Mouse (Mus musculus) monocyte, adult 5-6 weeks (primary cell): Measurements from ENCODE around the gene Cass4. TPM values are rescaled to one million over a fixed set of nuclear protein-coding genes. Genes with fewer than 3 reads are reported as not detected.
A peak's percentile ranks its signal among the peaks of the same experiment; 100 is the strongest.

Experiments used
- ATAC-seq: fragments of 153-309, 156-312 bp; replicated peaks from 2 replicates; pipeline ENCODE4 v1.8.0; 2017; ENCODE audit warnings: mild to moderate bottlenecking; ENCODE audit not compliant: low TSS enrichment, insufficient number of reproducible peaks, severe bottlenecking, poor library complexity, low FRiP score
- total RNA-seq: library from RNA; stranded (forward); fragments of 200-1000, 200-491, 200-594 nt; gene quantifications from 3 replicates; pipeline ENCODE4 v1.2.3, GENCODE M21; 2017

Gene Cass4
- total RNA-seq, 1 experiment from 2014 or later: 9.5 TPM

- ATAC-seq: no peak
Observed at GRCm38 (mm10) chr2:172381341-172381740, 12.3 kb upstream of the Cass4 start.

- no peak for ATAC-seq
Observed at GRCm38 (mm10) chr2:172381898-172382297, 11.7 kb upstream of the Cass4 start.

DNA sequence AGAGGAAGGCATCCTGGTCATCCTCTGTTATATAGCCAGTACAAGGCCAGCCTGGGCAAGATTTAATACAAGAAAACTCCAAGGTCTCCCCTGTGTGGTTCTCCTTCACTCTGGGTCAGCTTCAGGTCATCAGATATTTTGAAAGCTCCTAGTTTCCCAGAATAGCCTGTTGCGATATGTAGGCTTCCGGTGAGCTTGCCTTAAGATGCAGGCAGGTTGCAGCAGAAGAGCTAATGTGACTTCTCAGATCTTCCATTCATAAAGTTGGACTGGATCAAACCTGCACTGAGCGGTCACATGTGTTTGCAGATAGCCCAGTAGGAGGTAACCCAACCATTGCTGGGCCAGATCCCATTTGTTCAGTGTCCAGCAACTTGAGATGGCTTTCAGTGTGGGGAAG is 8.9 kb upstream of the Cass4 start:
- no peak for ATAC-seq

GRCm38 (mm10) chr2:172390341-172390740 is 3.3 kb upstream of the Cass4 start:
- ATAC-seq: no peak

DNA sequence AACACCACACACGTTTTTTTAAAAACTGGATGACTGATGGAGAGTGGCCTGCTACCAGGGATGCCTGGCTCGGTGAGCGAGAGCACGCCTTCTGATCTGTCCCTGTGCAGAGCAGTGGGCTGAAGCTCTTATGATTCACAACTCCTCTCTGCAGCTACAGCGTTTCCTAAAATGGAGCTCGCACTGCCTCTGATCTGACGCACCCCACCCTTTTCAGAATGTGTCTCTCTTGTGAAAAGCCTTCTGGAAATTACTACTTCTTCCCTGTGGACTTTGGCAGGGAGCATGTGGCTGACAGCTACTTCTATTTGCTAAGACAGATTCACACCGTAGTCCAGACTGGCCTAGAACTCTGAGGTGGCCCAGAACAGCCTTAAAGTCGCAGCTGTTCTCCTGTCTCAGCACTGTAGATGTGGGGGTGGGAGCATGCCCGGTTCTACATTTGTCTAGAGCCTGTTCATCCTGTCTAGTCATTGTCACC is 1.5 kb upstream of the Cass4 start:
- no peak for ATAC-seq

DNA sequence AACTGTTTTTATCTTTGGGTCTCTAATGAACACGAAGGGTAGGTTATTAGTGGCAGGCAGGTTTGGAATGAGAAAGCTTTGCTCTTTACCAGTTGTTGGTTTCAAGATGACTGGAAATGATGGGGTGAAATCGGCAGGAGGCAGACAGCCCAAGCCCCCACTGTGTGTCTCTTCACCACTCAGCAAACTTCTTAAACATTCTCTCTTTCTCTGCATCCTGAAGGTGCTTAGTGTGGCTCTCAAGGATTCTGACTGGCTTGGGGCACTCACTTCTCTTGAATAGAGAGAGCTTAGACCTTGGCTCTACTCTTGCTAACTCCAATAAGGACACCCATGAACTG is 428 bp downstream of the Cass4 start:
- ATAC-seq: no peak

DNA sequence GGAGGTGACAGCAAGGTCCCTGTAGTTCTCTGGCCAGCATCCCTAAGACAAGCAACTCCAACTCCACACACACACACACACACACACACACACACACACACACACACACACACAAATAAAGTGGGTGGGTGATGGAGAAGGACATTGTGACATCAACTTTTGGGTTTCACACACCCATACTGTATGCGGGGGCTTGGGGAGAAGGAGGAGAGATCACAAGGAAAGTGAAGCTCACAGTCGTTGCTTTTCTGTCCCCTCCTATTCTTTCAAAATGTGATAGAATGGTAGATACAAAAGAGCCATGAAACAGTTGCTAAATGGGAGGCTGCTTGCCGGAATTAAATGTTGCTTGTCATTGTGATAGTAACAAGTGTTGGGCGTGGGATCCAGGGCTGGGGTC is 1.1 kb downstream of the Cass4 start:
- ATAC-seq: no peak

DNA sequence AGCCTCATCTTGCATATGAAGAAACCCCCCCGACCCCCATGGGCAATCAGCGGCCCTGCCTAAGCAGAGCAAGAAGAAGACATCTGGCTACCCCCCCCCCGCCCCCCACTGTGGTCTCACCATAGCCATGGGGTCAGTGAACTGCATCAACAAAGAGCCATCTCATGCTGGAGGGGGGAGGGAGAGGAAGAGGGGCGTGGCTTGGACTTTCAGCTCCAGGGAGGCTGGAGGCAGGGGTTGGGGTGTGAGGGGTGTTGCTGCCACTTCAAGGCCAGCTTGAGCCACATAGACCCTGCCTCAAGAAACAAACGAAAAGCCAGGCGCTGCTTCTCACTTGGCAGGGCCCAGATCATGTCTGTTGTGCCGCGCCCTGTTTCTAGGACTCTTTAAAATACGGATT is 2.4 kb downstream of the Cass4 start:
- ATAC-seq: no peak

DNA sequence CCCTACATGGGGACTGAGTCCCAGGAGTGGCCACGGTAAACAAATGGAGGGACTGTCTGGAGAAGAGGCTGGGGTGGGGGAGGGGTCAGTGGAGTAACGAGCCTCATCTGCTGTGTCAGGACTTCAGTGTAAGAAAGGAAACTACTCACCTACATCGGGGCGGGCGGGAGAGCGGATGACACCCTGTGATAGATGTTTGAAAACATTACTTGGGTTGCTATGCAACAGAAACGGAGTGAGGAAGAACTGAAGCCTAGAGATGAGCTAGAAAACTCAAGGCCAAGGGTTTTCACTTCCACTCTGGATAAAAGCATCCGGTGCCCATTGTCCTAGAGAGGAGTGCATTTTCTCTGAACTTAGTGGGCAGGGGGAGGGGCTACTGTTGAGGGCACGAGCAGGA is 6.3 kb downstream of the Cass4 start:
- peak; percentile 44 for ATAC-seq

DNA sequence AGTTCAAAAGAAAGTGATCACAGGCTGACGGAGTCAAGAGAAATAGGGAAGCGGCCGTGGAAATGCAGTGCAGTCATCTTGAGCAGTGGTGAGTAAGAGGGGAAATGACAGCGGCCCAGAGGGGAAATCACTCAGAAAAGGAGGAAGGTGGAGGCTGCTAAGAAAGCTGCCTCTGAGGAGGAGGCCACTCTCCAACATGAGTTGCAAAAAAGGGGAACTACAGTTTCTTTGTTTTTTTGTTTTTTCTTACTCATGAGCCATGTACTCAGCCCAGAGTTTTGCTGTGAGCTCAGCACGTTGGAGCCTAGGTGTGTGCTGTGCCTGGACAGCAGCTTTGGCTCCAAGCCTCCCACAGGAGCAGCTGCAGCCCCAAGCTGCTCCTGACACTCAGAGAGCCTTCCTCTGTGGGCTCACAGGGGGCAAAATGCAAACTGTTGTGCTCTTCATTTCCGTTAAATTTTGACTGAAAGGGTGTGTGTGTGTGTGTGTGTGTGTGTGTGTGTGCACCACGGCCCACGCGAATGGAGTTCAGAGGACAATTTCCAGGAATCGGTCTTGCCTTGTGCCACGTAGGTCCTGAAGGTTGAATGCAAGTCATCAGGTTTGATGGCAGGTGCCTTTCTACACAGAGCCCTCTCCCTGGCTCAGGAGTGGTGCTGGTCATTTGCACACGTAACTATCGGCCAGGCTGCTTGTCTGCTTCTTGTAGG is 7.7 kb downstream of the Cass4 start:
- ATAC-seq: peak; percentile 89

GRCm38 (mm10) chr2:172404239-172404638 is 10.6 kb downstream of the Cass4 start:
- no peak for ATAC-seq

DNA sequence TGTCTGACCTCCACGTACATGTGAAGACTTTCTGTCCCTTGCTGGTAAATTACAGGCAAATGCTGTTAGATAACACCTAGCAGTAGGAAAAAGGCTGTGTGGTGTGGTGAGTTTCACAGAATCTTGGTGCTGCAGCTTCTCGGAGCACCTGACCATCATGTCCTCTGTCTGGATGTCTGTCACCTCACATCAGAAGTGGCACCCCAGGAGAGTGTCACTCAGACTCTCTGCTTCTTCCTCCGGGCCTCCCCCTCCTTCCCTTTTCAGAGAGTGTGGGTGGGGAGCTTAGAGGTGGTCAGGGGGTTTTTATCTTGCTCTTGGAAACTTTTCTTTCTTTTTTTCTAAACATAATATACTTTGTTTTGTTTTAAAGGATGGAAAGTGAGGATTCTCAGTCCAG is 11.4 kb downstream of the Cass4 start:
- ATAC-seq: no peak

DNA sequence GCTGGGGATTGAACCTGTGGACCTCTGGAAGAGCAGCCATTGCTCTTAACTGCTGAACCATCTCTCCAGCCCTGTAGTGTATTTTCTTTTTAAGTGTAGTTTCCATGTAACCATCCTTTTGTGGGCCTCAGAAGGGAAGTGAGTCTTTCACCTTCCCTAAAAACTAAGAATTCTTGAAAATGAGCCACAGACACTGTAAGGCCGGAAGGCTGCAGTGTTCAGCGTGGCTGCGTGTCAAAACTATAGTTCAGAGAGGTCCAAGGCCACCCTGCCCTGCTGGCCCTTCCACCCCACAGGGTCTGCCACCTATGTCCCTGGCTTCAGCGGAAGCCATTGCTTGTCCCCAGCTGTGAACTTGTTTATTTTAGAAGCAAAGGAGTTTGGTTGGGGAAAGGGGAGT is 12.6 kb downstream of the Cass4 start:
- ATAC-seq: no peak

- ATAC-seq: no peak
Observed at GRCm38 (mm10) chr2:172407499-172407898, 13.9 kb downstream of the Cass4 start.

DNA sequence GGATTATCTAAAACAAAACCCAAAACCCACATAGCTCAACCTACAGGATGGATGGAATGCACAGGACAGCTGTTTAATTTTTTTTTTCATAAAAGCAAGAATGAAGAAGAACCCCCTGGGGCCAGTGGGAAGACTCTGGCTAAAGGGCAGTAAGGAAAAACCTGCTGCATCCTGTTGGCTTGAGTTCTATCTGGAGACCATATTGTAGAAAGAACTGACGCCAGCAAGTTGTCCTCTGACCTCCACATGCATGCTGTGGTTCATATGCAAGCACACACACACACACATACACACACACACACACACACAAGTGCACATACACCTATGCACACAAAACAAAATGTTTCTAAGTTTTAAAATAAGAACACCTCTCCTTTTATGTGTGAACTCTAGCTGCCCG is 17.1 kb downstream of the Cass4 start:
- no peak for ATAC-seq

- ATAC-seq: no peak
Observed at GRCm38 (mm10) chr2:172411091-172411490, 17.5 kb downstream of the Cass4 start.

DNA sequence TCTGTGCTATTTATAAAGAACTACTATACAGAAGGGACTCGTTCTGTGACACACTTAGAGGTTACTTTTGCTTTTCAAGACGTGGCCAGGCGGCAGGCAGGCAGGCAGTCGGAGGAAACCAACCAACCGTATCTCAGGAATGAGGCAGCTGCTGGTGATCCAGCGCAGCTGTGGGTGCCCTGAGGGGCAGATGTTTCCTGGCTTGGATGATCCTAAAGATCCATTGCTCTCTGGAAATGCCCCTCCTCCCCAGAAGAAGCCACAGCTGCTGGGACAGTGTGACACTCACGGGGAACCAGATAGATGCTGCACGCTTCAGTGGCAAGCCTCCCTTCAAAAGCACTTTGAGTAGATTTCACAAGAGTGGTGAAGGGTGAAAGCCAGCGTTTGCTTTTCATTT is 18.9 kb downstream of the Cass4 start:
- ATAC-seq: no peak

DNA sequence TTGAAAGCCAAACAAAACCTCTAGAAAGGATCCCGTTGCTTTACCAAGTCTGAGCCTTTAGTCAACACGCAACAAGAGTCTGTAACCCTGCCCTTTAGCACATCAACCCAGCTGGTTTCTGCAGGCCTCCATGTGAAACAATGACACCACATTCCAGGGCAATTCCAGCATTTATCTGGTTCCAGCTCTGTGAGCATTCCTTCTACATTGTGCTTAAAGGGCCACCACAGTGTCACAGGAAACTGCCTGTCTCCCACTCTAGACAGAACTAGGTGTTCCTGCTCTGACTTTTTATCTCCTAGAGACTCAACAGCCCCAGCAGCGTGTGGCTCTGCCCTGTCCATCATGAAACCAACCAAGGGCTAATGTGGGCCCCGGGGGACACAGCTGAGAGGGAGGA is 19.7 kb downstream of the Cass4 start:
- no peak for ATAC-seq

- no peak for ATAC-seq
Observed at GRCm38 (mm10) chr2:172413894-172414293, 20.3 kb downstream of the Cass4 start.

DNA sequence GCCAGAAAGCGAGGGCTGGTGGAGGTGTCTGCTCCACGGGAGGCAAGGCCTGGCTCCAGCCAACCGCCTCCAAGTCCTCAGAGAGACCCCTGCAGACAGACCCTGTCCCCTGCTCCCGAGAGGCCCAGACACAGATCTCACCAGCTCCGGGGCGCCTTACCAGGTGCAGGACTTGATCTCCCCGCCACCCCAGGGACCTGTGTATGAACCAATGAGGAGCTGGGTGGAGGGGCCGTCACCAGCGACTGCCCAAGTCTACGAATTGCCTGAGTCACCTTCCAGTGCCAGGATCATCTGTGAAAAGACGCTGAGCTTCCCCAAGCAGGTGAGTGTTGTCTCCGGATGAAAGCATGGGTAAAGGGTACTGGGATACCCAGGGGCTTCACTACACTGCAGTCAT is 22.6 kb downstream of the Cass4 start:
- no peak for ATAC-seq

GRCm38 (mm10) chr2:172416876-172417275 is 23.3 kb downstream of the Cass4 start:
- ATAC-seq: no peak
